Mouse (Mus musculus) activated CD4-positive, CD25-positive, alpha-beta regulatory T cell, adult 4 months (primary cell): ENCODE results near the gene Hyal2. TPM values are rescaled to one million over a fixed set of nuclear protein-coding genes. Genes with fewer than 3 reads are reported as not detected.
A peak's percentile ranks its signal among the peaks of the same experiment; 100 is the strongest.
"Not testable (repeated sequence)": the region's sequence is repeated elsewhere in the genome, so short reads cannot be mapped to it uniquely, and the experiment has no call there.

Experiments used
- ATAC-seq: one replicate; pipeline ENCODE4 v1.8.0; 2017
- polyA plus RNA-seq, 2 experiments: library from polyadenylated mRNA; unstranded; fragments of 100-300 nt; shearing (Covaris generic); gene quantifications; one replicate each; pipeline ENCODE4 v1.2.1; 2017

Hyal2 gene
- polyA plus RNA-seq, 2 experiments from 2014 or later: 10.2 to 12.8 TPM

DNA sequence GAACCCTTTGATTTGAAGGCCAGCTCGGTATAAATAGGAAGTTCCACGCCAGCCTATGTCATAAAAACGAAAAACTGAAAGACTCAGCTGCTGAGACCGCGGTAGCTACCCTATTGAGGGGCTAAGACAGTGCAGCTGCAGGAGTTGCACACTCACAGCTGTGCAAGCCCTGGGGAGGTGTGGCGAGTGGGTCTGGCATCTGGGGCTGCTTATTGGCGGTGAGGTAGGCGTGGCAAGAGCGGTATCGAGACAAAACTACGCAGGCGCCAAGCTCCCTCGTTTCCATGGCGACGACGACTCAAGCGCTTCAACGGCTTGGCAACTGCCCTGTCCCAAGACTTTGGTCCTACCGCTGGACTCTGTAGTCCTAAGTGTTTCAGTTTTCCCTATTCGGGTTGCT, 20.7 kb upstream of the Hyal2 start, which contains the start of gene Zmynd10:
Gene Zmynd10 (plus strand): TSS at position 273 of the 400 bp plus-strand sequence.
- ATAC-seq: peak; percentile 16

DNA sequence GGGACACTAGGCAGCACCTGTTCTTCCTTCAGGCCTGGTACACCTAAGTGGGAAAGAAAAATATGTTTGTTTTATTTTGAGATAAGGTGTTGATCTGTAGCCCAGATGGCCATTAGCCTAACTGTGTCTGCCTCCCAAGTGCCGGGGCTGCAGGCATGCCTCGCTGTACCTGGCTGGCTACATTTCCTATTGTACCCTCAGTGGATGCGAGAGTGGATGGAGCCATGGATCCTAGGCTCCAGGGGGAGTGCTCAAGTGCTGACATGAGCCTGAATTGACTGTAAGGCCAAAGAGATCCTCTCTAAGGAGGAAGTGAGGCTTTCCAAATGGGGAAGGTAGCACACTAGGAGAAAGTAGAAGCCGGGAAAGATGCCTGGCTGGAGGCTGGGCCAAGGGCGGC, 19.8 kb upstream of the Hyal2 start:
- ATAC-seq: no peak

DNA sequence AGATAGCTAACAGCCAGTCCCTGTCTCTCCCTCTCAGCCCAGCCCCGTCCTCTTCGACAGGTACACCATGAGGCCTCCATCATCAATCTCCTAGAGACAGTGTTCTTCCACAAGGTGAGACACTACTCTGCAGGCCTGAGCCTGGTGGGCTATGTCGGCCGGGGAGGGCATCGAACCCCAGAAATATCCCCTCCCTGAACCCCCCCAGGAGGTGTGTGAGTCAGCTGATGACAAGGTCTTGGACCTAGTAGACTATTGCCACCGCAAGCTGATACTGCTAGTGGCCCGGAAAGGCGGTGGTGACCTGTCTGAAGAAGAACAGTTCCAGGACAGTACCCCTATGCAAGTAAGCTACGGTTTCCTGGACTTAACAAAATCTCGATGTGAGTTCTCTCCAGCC, 18.9 kb upstream of the Hyal2 start:
- no peak for ATAC-seq

DNA sequence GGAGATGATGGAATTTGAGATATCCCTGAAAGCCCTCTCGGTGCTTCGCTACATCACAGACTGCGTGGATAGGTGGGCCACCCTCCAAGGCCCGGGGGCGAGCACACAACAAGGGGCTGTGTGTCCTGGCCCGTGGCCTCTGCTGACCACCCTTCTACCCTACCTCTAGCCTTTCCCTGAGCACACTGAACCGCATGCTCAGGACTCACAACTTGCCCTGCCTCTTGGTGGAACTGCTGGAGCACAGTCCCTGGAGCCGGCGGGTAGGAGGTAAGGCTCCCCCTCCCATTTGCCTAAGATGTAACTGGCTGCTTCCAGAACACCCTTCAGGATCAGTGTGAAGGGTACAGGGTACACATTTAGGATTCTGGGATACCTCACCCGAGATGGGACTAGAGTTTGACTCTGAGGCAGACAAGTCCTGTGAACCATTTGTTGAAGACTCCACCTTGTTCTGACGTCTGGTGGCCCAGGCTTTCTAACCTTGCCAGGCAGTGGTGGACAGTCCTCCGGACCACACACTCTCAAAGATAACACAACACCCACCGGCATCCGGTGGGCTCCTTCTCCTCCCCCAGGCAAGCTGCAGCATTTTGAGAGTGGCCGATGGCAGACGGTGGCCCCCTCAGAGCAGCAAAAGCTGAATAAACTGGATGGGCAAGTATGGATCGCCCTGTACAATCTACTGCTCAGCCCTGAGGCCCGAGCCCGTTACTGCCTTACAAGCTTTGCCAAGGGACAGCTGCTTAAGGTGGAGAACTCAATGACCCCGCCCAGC, 18.3 kb upstream of the Hyal2 start:
- no peak for ATAC-seq

DNA sequence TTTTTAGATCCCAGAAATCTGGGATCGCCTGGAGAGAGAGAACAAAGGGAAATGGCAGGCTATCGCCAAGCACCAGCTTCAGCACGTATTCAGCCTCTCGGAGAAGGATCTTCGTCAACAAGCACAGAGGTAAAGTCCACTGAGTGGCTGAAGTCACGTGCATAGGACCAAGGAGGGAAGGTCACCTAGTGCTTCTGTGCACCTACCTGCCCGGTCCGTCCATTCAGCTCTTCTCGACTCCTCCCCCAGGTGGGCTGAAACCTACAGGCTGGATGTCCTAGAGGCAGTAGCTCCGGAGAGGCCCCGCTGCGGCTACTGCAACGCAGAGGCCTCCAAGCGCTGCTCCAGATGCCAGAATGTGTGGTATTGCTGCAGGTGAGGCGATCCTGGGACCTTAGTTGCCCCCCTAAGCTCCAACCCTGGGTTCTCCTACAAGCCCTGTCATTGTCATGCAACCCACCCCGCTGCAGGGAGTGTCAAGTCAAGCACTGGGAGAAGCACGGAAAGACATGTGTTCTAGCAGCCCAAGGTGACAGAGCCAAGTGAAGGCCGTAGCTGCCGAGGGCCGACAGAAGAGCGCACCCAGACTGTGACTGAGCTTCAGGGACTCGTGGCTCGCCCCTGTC, 17.1 kb upstream of the Hyal2 start:
- ATAC-seq: no peak

DNA sequence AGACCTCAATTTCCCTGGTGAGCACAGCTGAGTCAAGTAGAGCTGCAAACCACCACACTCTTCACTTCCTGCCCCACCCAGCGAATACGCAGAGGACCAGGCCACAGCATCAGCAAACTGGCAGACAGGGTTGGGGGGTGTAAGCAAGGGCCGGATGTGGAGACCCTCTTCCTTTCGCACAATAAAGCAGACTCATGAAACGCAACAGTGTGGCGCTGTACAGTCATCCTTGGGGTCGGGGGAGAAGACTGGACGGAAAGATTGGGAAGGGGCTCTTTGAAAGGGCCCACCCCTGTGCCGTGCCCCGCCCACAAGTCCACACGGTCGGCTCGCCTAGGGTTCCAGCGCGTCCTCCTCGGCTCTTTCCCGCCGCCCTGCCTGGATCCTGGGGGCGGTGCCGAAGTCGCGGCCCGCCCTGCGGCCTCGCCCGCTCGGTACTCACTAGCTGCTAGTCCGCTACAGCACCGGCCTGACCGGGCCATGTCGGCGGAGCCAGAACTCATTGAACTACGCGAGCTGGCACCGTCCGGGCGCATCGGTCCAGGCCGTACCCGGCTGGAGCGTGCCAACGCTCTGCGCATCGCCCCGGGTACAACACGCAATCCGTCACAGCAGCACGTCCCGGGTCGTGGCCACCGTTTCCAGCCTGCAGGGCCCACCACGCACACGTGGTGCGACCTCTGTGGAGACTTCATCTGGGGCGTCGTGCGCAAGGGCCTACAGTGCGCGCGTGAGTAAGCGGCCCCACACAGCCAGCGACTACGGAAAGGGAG, 16.4 kb upstream of the Hyal2 start, which contains the start of gene Rassf1:
Gene Rassf1 (plus strand): TSS at position 439 of the 773 bp plus-strand sequence.
- peak; percentile 67 for ATAC-seq

DNA sequence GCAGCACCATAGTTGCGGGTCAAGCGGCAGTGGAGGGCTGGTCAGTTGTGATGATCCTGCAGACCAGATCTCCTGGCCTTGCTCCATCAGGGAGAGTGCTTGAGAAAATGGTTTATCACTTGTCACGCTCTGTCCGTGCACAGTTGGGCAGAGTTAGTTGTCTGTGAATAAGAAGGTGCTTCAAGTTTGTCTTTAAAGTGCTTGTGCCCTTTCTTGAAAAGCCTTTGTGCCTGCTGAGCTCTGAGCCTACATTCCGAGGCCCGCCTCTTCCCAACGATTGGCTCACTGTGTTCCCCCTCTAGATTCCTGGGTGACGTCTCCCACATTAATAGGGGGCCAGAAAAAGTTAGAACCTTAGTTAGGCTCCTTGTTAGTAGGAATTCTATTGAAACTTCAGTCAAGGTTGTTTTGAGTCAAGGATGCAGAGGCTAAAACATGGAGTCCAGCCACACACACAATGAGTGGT, 15.8 kb upstream of the Hyal2 start:
- ATAC-seq: no peak

DNA sequence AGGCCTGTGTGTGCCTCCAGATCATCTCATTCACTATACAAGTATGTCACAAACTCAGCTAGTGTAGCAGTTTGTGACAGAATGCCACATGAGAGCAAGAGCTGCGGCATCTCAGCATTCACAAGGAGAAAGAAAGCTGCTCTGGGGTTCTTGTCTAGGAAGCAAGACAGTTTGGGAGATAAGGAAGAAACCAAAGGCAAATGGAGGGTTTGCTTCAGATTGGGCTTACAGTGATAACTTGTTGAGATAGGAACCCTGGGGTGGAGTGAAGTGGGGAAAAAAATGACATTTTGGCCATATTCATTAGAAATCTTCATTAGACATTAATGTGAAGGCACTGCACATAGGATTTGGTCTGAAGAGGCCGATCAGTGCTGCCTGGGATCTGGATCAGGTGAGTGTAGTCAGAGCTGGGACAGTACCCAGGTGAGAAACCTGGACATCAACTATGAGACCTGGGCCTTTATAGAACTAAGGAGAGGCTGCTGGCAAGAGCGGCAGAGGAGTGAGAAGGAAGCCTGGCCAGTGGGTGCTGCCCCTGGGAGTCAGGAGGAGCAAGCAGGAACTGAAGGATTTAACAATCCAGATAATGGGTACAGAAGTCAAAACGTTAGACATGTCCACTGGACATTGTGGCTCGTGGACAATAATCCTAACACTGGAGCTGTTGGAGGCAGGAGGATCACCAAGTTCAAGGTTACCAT, 14.9 kb upstream of the Hyal2 start:
- no peak for ATAC-seq

DNA sequence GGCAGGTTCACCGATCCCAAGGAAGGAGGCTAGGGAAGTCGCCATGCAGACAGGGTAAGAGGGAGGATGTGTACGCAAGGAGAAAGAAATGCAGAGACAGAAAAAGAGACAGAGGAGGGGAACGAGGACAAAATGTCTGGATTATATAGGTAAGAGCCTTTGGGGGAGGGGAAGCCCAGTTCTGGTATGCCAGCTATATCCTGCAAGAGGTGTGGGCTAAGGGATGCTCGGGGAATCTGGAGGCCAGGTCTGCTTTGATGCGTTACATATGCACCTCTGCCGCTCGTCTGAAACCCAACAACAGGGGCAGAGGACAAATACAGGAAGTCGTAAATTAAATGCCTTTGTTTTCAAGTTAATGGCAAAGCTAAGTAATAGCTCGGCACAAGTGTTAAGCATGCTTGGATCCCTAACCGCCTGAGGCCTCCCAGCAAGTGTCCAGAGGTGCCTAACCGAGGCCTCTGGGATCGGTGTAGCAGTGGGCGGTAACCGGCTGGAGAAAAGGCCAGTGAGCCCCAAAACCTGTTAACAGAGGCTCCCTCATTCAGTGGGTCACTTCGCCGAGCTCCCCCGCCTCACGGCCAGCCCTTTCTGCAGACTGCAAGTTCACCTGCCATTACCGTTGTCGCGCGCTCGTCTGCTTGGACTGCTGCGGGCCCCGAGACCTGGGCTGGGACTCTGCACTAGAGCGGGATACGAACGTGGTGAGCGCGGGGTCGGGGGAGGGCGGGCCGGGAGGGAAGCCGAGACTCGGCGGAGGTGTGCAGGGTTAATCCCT, 14.0 kb upstream of the Hyal2 start:
- ATAC-seq: no peak

DNA sequence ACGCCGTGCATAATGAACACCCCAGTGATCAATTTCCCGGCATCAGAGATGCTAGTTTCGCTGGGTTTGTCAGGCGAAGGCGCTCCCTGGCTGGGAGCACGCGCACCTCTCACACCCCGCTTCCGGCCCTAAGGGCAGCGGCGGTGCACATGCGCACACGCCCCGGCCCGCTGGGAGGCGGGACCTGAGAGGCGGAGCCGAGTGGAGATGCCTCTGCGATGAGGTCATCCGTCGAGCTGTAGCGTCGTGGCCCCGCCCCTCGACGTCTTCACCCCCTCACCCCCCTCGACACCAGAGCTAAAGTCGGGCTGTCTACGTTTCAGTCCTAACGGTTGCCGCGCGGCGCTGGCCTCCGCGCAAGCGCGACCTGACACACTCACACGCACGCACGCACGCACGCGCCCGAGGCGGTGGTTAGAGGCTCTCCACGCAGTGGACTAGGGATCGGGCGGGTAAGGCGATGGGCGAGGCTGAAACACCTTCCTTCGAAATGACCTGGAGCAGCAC, 13.4 kb upstream of the Hyal2 start:
- ATAC-seq: peak; percentile 68

DNA sequence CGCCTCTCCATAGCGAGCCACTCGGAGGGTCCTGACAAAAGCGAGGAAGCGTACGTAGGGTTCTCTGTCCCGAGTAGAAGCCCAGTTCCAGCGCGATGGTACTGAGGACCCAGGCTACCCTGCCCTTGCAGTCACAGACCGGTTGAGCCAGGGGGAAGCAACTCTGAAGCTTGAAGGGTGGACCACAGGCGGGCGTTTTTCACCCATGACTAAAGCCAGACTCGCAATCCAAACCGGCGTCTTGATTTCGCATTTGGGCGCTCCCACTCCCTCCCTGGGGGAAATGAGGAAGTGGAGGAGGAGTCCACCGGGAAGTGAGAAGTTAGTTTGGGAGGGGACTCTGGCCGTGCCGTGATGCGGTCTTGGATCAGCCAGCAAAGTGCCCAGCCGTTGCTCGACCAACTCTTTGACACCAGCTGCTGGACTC, 12.7 kb upstream of the Hyal2 start:
- no peak for ATAC-seq

DNA sequence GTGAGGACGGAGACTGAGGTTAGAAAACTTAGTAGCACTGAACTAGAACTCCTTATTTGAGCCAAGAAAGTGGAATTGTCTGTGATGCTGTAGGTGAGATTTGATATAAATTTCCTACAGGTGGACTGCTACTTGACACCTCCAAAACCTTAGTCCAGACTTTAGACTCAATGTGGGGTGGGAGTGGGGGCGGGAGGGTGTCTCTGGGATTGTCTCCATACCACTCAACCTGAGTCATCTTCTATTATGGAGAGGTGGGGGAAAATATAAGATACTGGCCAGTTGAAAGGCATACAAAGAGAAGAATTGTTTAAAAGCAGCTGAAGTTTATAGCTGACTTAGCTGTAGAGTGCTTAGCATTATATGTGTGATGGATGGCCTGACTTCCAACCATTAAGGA, 12.0 kb upstream of the Hyal2 start:
- no peak for ATAC-seq

DNA sequence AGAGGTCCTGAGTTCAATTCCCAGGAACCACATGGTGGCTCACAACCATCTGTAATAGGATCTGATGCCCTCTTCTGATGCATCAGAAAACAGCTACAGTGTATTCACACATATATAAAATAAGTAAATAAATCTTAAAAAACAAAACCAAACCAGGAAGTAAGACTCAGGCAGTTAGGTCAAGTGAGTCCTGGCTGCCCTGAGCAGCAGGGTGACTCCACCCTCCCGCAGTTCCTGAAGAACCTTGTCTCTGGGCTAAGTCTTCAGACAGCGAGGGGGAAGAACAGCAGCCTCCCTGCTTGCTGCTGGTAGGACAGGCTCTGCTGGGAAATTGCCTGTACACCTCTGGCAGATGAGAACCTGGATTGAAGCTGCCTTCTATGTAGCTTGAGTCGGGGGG, 11.4 kb upstream of the Hyal2 start:
- ATAC-seq: no peak

DNA sequence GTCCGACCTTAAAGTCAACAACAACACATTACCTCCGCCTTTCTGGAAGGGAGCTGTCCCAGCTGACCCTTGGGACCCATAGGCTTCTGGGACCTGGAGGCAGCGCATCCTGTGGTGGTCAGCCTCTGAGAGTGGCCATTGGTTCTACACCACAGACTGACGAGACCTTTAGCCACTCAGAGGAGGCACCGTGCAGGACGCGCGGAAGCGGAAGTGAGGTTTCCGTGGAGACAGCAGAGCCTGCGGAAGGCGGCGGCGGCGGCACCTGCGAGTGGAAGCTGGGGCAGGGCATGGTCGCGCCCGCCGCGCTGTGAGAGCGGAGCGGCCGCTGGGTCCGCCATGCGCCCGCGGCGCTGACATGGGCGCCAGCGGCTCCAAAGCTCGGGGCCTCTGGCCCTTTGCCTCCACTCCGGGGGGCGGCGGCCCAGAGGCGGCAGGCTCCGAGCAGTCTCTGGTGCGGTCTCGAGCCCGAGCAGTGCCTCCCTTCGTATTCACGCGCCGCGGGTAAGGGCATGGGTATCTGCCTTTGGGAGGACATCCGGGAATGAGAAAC, 4.6 kb upstream of the Hyal2 start, which contains the start of gene Tusc2:
Gene Tusc2 (plus strand): TSS at position 227 of the 553 bp plus-strand sequence.
- peak; percentile 94 for ATAC-seq

DNA sequence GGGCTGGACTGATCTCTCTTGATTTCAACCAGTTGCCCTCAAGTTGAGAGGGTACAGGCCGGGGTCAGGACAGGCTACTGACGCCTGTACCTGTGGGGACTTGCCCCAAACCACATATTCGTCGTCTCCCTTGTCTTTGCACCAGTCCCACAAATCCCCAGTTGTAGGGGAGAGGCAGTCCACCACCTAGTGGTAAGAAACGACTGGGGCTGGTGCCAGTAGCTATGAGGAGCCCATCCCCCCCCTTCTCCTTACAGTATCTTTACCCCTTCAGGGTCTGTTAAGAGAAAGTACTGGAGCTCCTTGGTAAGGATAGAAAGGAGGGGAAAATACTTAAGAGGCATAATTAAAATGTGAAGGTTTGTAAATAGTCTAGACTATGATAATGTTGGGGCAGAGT, 2.2 kb upstream of the Hyal2 start:
- ATAC-seq: not testable (repeated sequence)

DNA sequence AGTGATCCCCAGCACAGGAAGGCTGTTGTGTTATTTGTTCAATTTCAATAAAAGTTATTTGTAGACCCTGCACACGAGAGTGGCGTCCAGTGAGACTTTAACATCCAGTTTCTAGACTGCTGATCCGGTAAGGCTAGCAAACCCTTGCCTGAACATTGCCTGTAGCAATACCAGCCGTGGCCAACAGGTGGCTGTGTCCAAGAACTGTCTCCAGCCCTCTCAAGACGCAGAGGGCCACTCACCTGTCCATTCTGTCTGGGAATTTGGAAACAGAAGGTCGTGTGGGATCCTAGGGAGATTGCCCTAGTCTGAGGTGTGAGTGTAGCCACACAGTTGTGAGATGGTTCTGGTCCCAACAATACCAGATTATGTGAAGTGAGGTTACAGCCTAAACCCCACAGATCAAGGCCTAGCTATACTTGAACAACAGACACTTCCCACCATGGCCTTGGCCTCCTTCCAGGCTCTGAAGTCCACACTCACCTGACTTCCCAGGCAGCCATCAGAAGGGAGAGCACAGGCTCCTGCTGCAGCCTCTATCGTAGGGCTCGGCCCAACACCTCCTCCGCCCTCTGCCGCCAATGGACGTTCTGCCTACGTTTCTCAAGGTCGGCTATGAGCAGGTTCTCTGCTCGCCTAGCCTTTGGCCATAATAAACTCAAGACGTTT, 1.6 kb upstream of the Hyal2 start:
- ATAC-seq: no peak

DNA sequence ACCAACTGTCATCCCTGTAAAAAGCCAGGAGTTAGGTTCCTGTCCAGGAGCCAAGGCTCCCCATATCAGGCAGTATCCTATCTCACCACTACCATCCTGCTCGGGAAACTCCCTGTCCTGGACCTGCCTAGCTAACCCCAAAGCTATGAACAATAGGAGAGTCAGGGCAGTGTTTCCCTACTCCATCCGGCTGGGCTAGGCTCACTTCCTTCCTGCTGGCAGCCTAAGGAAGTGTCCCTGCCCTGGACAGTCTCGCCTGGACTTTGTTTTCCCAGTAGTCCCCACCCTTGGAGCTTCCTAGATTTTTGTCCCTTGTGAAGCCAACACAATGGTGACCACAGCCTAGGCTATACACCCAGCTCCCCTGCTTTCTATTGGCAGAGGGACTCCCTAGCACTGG, 890 bp upstream of the Hyal2 start:
- no peak for ATAC-seq

DNA sequence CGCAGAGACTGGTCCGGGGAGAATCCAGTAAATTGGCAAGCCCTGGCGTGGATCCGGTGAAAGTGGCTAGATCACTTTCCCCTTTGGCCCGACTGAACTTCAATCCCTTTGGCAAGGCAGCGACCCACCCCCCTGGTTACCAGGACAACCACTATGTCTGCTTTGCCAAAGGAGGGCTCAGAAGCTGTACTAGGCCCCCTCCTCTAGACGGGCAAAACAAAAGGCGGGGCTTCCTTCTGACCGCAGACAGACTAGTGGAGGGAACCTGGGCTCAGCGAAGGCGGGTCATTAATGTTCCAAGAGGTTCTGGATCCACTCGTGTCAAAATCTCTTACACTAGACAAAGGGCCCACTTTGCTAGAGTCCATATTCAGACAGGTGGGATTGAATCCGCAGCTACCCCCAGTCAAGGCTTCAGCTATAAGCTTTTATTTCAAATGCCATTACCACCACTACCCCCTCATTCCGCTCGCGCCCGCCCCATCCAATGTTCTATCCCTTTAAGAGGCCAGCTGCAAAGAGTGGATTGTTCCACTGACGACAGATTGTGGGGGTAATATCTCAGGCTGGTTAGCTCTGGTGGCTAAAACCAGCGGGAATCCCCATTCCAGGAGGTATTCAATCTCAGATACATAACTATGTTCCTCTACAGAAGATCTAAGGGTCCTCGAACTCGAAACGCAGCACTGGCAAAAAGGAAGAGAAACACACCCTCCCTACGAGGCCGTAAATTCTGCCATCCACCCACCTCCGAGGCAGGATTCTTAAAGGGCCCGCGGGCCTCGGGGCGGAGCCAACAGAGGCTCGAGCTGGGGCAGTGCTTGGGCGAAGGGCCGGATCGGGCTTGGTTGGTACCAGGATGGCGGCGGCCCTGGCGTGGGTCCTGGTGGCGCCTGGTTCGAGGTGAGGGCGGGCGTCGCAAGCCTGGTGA, 851 bp downstream of the Hyal2 start:
- peak; percentile 93 for ATAC-seq

DNA sequence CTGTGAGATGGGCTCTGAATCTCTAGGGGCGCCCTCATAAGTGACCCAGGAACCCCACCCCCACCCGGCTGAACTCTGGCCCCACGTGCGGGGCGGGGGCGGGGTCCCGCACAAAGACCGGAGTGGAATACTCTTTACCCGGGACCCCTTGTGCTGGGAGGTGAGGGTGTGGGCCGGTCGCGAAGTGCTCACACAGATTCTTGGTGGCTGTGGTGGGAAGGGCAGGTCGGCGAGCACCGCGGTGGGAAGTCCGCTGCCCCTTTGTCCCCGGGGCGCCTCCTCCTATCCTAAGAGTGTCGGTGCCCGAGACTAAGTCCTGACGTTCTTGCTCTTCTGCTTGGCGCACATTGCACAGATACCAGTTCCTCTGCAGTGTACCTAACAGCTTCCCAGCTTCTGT, 1.5 kb downstream of the Hyal2 start:
- ATAC-seq: no peak
